Mouse (Mus musculus): ENCODE data around the gene Slit1.

- TF ChIP-seq GATA1 (IDR thresholded peaks at IDR 0.05; ENCODE audit: borderline replicate concordance, low read length) (no peak), FLI1 (IDR thresholded peaks at IDR 0.05; ENCODE audit: low read length) (no peak)
Observed at GRCm38 (mm10) chr19:41577576-41577975, 165.9 kb downstream of the Slit1 start.

Measured in megakaryocyte, embryonic 14.5 days (primary cell).